Mouse (Mus musculus) kidney, adult 8-10 months (tissue): ENCODE measurements at regions not wholly inside any gene's neighbourhood (a gene's known extent, or its start where the extent isn't known, plus 50 kb on each side); places are given as distances from the start of the nearest gene placed in this dataset.

Experiments used
- DNase-seq, 2 experiments: peaks; one replicate each; pipeline ENCODE4 v3.0.0; 2022

DNA sequence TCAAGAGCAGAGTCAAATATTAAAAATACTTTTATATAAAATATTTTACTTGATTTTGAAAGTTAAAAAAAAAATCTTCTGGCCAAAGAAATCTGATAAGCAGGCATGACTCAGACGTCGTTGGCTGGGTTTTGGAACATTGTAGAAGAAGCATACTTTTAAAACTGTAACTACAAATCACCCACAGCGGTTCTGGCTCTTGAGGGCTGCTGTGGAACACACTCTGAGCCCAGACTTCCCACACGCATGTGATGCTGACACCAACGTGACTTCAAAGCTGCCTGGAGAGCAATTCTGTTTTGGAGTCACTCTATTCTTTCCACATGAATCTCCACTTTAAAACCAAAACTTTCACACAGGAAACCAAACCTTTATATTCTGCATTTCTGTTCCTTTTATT is 1649.2 kb downstream of the Efnb2 start:
- no peak for DNase-seq

DNA sequence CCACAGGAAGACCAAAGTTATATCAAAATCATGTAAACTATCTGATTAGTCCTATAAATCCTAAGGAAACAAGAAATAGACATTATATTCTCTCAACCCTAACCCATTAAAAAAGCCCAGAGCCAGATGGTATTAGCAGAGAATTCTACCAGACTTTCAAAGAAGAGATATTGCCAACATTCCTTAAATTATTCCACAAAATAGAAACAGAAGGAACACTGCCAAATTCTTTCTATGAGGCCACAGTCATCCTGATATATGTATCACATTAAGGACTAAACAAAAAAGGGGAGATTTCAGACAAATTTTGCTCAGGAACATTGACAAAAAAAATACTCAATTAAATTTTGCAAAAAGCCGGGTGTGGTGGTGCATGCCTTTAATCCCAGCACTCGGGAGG is 1669.5 kb downstream of the Efnb2 start:
- DNase-seq: no peak

DNA sequence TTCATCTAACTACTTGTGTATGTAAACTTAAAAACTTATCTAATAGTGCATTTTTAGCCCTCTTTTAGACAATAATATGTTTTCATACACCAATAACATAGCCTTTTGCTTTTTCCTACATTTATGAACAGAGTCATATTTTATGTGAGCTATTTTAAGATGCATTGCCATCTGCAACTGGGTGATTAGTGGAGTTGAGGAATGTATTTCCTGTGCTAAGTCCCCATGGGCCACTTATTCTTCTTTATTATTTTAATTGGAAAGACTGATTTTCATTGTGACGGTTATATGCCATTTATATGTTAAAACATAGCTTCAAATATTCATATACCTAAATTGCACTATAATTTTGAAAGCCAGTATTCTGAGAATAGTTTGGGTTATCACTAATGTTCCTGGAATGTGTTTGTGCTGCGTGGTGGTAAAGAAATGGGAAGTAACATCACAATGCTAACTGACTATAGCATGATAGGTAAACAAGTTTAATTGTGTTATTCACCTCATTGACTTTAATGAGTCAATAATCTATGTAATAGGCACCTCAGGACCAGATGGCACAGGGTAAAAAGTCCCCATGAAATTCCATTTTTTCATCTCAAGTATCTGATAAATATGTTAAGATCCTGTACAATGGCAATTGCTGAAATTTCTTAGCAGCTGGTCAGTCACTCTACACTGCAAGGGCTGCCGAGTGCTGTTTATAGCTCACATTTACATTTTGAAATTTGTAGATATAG is 1671.5 kb downstream of the Efnb2 start:
- DNase-seq: no peak

DNA sequence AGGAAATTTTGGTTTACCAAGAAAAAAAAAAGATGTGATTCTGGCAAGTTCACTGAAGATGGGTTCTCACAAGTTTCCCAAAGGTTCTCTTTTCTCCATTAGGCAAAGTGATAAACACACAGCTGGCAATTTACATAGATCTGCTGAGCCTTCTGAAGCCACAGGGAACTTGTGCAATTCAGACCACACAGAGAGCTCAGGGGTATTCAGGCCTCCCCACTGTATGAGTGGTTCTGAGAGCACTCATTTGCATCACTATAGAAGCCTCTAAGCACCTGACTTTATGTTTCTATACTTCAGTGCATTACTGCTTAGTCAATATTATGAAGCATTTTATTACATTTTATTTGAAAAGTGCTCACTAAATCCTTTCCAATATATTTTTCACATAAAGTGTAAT is 1687.1 kb downstream of the Efnb2 start:
- no peak for DNase-seq

DNA sequence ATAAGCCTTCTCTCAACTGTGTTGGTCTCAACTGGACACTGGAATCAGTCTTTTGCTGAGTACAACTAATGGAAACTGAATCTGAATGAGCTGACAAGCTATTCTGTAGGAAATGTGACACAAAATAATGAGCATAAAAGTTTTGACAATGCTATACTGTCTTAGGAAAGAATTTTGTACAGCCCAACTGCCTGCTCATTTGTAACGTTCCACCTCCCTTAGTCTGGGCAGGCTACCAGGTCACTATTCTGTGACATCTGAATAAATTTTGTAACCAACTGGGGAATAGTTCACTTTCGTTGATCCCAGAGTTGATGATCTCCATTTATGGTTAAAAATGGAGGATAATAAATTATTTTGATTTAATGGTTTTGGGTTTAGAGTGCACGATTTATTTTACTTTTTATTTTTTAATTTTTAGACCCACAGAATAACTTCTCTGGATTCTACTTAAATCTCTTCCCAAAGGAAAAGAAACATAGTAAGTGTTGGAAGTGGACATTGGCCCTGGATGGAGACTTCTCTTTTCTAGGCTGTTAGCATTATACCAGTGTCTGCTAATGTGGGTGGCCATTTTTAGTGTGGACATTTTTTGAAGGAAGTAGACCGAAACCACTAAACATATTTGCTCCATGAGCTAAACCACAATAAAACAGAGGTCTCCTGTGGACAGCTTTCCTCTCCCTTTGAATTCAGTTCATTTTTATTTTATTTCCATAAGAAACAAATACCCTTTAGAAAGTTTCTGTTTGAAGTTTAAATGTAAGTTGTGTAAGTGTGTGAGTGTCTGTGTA is 1697.8 kb downstream of the Efnb2 start:
- no peak for DNase-seq

DNA sequence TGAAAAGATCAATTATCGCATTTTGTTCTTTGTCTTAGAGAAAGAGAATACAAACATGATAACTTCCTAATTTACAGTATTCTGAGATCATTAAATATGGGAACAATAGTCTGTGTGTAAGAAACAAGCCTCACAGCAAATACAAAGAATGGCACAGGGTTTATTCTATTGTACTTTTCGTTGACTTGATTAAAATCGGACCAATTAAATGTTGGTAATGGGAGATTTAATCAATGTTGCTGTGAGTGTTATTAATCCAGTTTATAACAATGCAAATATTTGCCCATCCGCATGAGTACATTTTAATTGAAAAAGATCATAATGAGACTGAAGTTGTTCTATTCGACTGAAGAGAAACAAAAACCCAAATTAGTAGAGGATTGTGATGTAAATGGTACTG is 1703.0 kb downstream of the Efnb2 start:
- DNase-seq: no peak

DNA sequence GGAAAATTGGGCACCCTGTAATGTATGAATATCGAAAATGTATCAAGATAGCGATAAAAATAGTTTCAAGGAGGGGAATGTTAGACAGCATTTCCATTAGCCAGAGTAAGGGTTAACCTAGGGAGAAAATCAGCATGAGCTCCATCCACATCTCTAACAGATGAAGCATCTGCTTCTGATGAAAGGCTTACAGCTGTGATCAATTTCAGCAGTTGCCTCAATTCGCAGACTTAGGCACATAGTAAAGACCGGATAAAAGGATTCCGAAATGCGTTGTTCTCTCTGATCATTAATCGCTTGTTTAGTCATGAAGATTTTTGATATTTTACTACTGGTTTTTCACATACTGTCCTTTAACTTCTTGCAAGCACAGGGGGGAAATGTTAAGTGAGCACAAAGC is 1706.8 kb downstream of the Efnb2 start:
- no peak for DNase-seq

DNA sequence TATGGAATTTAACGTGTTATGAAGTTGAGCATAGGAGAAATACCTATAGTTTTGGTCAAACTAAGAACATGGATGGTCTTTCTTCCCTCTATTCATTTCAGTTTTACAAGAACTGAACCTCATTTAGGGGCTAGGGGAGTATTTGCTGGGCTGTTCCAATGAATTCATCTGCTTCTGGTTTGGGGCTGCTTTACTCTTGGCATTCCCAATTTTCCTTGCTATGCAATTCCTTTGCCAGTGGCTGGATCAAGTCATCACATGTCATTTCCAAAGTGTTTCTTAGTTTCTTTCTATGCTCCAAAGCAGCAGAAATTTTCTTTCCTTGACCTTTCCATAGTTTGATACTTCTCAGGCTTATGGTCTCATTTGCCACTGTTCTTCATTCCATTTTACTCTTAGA is 1738.6 kb downstream of the Efnb2 start:
- no peak for DNase-seq

DNA sequence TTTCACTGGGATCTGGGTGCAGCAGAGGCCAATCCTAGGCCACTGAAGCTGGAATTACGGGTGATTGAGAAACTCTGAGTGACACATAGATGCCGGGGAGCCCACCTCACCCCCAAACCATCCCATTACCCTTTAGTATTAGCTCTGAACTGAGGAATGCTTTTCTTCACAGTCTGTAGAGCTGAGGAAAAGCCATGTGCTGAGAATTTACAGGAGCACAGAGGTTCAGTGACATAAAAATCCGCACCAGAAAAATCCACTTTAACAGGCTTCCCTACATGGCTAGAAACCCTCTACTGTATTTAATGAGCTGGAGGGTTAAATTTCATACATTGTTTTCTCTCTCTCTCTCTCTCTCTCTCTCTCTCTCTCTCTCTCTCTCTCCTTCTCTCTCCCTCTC is 1753.4 kb downstream of the Efnb2 start:
- DNase-seq: no peak

DNA sequence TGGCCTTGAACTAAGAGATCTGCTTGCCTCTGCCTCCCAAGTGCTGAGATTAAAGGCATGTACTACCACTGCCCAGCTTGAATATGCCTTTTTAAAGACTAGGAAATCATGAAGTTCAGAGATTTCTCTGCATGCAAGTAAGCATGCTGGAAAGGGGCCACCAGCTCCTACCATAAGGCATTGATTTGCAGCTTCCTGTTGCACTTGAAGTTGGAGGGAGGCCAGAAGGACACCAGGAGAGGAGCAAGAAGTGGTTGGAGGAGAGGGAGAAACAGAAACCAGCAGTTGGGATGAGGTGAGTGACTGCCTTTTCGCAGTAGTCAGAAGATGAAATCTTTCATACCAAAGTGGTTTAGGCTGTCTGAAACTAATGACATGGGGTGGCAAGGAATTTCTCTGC is 1769.6 kb downstream of the Efnb2 start:
- no peak for DNase-seq

DNA sequence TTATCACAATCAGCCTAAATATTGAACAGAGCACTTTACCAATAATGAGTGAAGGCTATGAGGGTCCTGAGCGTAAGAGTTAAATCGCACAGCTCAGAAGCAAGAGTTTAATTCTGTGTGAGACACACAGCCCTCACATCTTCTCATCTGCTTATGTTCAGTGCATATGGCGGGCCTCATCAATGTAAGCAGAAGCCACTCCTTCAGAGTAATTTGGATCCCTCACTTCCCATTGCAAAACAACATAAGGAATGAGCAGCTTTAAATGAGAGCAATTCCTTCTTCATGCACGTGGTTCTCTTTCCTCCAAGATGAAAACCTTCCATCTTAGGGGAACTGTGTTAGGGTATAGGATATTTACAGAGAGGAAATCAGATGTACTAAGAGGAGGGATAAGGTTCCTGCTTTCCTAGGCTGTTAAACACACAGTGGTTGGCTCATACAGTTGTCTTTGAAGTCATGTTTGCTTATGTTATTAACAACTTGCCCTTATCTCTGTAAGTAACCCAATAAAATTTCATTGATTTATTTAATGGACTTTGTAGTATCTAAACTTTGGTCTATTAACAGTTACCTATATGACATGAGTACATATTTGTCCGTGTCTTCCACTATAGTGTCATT is 1774.2 kb downstream of the Efnb2 start:
- DNase-seq: no peak

DNA sequence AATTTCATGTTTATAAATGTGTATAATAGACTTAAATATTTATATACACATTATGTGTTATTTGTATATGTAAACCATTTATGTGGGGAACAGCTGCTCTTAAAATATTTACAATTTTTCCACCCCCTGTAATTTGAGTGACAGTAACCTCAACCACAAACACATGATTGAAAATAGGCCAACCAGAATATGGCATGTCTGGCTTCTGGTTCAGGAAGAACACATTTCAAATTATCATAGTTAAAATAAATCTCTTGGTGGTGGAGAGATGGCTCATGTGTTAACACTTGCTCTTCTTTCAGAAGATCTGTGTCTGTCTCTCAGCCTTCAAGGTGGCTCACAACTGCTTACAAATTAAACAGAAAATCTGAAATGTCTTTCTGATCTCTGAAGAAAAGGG is 1776.2 kb downstream of the Efnb2 start:
- no peak for DNase-seq

DNA sequence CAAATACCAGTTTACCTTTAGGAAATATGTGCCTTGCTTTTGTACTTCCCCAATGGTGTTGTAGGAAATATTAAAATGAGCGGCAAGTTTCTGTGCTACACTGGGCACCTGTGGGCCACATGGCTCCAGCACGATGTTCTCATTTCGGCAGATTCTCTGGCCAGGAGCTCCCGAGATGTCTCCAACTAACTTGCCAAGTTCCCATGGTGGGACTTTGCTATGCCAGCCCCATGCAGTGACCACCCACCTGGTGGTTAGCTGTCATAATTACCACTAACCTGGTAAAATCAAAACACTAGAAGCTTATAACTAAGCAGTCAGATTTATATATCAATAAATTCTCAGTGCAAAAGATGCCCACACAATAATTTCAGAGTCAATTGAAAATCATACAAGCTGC is 1777.5 kb upstream of the Slc10a2 start:
- no peak for DNase-seq
